Mouse (Mus musculus): ENCODE data around the gene Gm8104. TPM values are rescaled to one million over a fixed set of nuclear protein-coding genes. Genes with fewer than 3 reads are reported as not detected.

The Gm8104 gene
- not detected for polyA plus RNA-seq (2017; shearing (Covaris generic))

GRCm38 (mm10) chr14:43100301-43100700 is at the start of gene Gm8104:
Gene Gm8104 (plus strand): TSS chr14:43100601.

GRCm38 (mm10) chr14:43076543-43076942 is 23.9 kb upstream of the Gm8104 start, which contains the start of gene Gm8094:
Gene Gm8094 (minus strand): TSS chr14:43076643.

Other genes with a start within 250 kb of the Gm8104 start
- gene Gm21977, start 247.1 kb upstream of the Gm8104 start, polyA plus RNA-seq (2017; shearing (Covaris generic)), result not detected
- not detected for gene Gm8082, start 107.0 kb upstream of the Gm8104 start, polyA plus RNA-seq (2017; shearing (Covaris generic))
- gene Gm10376, start 85.0 kb upstream of the Gm8104 start, polyA plus RNA-seq (2017; shearing (Covaris generic)), result not detected
- not detected for gene Gm8094, start 24.0 kb upstream of the Gm8104 start, polyA plus RNA-seq (2017; shearing (Covaris generic))
- gene Gm7233, start 79.3 kb downstream of the Gm8104 start, polyA plus RNA-seq (2017; shearing (Covaris generic)), result not detected
- not detected for gene Gm8122, start 134.7 kb downstream of the Gm8104 start, polyA plus RNA-seq (2017; shearing (Covaris generic))
- not detected for gene Gm8126, start 158.0 kb downstream of the Gm8104 start, polyA plus RNA-seq (2017; shearing (Covaris generic))
- 0.76 TPM for gene Gm9732, start 174.4 kb downstream of the Gm8104 start, polyA plus RNA-seq (2017; shearing (Covaris generic))
- not detected for gene Gm8127, start 193.2 kb downstream of the Gm8104 start, polyA plus RNA-seq (2017; shearing (Covaris generic))
- not detected for gene 1700001F09Rik, start 247.2 kb downstream of the Gm8104 start, polyA plus RNA-seq (2017; shearing (Covaris generic))